Mouse (Mus musculus) brain, embryonic 18.5 days (tissue): ENCODE measurements around the gene Gpr18.

Experiments
- DNase-seq: peaks from one replicate; pipeline ENCODE4 v3.0.0-alpha.2; 2012; ENCODE audit warnings: low read depth, low spot score

Gpr18 gene

DNA sequence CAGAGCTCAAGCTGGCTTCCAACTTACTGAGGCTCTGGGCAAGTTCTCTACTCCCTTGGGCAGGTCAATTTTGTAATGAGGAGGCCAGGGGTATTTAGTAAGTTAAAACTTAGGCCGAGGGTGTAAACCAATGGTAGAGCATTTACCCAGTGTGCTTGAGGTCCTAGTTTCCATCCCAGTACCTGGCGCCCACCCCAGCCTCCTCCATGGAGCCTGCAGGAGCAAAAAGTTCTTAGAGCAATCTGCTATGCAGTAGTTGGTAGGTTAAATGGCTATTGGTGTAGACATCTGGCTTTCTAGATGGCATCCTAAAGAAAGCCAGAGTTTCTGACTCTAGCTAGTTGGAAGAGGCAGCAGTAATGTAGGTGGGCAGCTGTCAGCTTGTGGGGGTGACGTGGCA, 33.9 kb upstream of the Gpr18 start:
- DNase-seq = no peak

DNA sequence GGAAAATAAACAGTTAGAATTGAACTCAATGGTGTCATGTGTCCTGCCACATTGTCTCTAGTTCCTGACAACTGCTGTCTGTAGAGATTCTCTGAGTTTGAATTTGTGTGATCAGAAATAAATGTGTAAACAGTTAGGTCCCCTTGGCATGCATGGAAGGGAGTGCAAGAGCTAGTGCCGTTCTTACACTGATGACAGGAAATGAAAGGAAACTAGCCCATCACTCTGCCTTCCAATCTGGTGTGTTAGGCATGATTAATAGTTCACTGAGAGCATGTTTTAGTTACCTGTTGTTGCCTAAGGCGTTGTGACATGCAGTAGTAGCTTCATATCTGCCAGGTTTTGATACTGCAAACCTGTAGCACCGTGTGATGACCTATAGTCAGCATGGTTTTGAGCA, 32.4 kb upstream of the Gpr18 start:
- DNase-seq = no peak

DNA sequence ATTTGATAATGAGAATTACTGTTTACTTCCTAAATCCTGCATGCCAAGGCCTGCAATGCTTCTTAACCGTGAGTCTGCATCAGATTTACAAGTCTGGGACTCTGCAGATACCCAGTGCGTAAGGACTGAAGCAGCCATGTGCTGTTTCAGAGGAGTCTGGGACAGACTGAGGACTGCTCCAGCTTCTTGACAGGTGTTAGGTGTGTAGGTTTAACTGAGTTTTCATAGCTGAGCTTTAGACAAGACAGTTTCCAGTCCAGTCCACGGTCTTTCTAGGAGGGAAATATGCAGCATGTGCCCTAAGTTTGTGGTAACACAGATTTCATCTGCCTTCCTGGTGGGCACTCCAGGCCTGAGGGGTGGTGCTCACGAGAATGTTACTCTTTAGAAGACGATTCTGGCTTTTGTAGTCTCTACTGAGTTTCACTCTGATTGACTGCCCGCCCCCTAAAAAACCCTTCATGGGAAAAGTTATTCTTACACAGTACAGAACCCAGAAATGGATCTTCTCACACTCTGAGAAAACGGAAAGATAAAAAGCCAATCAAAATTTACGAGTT, 31.7 kb upstream of the Gpr18 start:
- DNase-seq = no peak

DNA sequence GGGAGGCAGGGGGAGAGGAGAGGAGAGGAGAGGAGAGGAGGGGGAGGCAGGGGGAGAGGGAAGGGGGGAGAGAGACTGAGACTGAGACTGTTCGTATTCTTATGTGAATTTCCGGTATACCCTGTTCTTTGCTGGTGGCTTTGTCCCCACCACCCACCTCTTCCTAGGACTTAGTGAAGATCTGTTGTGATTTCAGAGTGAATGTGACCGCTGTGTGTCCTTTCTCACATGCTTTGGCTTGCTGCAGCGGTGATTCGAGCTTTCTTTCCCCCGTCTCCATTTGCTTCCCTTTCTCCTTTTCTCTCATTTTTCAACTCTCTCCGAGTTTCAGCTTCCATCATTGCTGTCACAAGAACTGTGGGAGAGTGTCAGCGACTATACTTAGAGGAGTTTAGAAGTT, 31.1 kb upstream of the Gpr18 start:
- no peak for DNase-seq

DNA sequence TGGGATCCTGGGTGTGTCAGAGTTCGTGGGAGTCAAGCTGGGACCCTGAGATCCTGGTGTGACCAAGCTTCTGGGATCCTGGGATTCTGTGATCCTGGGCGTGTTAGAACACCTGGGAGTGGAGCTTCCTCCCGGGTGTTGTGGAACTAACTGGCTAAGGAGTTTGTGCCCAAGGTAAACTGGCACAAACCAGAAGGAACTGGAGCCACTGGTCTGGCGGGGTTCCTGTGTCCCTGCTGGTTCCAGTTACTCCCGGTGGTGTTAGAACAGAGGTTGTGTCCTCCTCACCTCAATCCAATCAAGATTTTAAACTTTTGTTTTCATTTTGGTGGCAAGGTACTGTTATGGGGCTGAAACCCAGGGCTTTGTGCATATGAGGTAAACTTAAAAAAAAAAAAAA, 30.6 kb upstream of the Gpr18 start:
- DNase-seq = no peak

DNA sequence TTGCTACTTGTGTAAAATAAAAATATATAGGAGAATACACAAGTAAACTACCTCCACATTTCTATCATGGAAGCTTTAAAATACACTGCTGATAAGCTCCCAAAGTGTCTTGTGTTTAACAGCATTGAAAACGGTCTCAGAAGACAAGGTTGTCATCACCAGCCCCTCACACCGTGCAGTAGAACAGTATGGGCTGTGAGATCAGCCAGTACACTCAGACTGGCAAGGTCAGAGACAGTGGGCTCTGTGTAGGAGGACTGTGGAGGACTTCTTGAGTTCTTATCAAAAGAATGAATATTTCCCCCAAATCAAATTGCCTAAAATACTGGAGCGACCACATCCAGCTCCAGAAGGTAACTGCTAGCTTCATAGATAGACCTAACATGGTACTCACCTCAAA, 24.0 kb upstream of the Gpr18 start:
- no peak for DNase-seq

DNA sequence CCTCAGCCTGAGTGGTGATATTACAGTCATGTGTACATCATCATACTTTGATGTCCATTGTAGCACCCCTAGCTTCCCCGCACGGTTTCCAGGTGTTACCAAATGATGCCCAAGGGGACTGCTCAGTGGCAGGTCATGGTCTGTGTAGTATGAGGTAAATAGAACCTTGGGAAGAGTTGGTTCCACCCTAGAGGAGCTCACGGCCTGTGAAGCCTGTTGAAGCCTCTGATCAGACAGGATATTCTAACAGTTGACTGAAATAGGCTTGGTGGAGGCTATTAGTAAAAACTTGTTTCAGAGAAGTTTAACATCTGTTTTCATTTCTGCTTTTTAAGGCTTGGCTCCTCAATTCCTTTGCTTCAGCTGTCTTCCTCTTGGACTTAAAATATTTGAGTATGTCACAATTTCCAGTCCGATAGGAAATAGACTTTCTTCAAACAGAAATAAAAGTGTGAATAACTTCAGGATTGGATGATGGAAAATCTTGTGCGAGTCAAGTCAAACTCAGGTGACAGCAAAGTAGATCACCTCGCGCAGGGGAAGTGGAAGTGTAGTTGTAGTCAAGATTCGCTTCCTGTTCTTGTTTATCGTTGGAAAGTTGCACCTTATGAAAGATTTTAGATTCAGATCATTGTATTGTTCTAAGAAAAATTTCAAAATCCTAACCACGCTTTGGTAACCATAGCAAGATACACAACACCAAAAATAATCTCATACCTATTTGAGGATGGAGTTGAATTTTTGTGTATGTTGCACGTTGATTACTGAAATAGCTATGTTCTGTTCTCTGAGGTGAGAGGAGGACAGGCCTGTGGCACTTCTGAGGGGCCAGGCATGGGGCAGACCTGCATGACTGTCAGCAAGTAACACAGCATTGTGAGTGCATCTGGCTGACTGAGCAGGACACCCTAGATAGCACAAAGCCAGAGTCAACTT, 22.9 kb upstream of the Gpr18 start:
- DNase-seq = no peak

DNA sequence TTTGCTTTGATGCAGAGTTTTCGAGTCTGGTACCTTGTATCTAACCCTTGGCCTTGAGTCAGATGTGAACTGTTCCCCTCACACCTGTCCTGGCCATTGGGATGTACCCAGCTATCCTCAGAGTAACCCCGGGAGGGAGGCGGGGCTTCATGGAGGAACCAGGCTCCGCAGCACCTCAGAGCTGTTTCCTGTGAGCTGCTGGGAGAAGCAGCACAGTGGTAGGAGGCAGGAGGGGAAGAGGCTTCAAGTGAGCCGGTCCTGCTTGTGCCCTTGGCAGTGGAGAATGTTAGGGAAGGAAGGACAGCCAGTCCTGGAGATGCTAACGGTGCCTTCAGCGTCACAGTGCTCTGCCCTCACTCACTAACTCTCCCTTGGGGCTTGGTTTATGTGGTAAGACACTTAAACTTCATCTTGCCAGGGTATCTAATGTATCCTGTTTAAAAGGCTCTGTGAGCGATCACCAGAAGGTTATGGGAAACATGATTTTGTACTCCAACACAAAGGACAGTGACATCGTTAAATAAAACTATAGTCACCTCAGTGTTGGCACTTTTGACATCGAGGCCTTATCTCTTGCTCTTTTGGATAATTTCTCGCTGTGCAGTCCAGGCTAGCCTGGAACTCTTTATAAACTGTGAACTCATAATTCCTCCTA, 22.1 kb upstream of the Gpr18 start:
- DNase-seq = no peak

DNA sequence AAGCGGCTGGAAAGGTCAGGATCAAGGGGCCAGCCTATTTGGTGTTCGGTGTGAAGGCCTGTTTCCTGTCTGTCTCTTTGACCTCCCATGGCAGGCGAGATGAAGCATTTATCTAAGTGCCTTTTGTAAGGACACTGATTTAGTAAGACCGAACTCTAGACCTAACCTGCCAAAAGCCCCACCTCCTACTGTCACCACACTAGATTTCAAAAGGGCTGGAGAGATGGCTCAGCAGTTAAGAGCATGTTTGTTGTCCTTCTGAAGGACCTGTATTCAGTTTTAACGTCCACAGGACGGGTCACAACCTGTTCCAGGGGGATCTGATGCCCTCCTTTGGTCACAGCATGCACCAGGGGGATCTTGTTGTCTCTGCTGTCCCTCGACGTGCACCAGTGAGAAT, 21.3 kb upstream of the Gpr18 start:
- DNase-seq = no peak

DNA sequence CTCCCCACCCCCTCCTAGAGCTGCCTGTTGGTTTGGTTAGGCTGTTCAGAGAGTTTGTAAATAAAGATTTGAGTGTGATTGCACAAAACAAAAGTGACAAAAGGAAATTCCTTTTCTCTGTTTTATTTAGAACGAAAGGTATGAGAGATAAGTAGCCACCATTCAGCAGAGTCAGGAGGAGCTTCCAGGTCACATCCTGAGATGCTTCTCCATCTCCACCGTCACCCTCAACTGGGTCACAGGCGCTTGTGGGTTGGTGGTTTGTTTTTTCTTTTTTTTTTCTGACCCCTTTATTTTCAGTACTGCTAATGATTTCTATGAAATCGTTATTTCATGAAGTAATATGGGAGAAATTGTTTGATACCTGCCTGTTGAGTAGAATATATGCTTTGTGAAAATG, 20.8 kb upstream of the Gpr18 start:
- no peak for DNase-seq

DNA sequence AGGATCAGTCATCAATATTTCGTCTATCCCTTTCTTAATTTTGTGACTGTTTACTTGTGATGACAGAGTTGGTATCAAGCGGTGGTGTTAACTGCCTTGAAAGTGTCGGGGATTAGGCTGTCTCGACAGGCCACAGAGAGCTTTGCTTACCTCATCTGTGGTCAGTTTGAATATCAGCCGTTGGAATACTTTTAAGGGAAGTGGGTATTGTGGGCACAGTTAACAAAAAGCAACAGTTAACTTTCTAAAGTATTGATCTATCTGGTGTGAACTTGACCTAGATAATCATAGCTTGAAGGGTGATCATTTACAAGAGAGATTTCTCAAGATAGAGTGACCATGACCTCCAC, 19.0 kb upstream of the Gpr18 start:
- no peak for DNase-seq

DNA sequence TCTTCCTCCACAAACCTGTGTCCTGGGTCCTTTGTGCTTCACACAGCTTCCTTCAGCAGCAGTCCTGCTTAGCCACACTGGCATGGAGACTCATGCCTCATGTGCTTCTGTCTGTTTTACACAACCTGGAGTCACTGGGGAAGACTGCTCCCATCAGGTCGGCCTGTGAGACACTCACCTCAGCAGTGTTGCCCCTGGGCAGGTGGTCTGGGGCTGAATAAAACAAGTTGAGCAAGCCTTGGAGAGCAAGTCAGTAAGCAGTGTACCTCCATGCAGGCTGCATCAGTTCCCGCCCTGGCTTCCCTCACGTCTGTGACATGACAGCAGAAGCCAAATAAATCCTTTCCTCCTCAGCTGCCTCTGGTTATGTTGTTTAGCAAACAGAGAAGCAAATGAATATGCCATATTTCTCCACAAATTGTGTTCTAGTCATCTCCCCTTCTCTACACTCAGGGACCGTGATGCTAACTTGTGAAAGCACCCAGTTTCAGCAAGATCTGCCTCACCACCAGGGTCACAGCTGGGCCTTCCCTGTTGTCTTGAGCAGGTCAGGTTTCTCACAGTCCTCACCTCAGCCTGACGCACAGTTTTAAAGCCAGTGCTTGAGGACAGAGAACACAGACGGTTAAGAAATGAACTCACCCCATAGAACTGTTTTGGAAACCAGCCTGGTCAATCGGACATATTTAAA, 18.5 kb upstream of the Gpr18 start:
- no peak for DNase-seq

DNA sequence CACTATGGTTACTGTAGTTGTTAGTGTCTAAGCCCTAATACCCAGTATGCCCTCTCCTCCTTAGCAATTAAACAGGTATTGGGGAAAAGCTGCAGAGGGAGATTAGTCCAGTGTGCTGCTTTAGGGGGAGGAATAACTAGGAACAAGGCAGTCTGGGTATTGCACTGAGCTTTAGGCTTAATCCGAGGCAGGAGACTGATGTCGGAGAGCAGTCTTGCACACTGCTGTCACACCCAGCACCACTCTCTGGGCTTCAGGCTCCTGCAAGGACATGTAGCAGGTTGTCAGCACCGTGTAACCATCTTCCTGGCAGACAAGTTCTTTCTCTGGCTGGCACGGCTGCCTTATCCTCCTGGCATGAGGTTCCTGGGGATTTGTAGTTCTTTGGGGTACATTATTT, 16.6 kb upstream of the Gpr18 start:
- DNase-seq = no peak

DNA sequence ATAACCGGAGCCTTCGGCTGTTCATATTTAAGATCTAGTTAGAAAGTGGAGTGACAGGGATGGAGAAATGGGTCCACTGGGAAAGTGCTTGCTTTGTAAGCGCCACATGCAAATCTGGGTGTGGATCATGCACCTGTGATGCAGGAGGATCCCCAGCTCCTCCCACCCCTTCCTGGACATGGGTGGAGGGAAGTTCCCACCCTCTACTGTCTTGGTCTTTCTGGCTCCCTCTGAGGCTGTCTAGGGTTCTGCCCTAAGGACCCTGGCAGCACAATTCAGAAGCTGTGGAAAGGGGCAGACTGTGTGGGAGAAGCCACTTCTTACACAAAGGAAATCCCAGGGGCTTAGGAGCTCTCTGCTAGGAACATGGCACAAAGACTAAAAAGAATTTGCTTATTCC, 16.0 kb upstream of the Gpr18 start:
- DNase-seq = no peak

DNA sequence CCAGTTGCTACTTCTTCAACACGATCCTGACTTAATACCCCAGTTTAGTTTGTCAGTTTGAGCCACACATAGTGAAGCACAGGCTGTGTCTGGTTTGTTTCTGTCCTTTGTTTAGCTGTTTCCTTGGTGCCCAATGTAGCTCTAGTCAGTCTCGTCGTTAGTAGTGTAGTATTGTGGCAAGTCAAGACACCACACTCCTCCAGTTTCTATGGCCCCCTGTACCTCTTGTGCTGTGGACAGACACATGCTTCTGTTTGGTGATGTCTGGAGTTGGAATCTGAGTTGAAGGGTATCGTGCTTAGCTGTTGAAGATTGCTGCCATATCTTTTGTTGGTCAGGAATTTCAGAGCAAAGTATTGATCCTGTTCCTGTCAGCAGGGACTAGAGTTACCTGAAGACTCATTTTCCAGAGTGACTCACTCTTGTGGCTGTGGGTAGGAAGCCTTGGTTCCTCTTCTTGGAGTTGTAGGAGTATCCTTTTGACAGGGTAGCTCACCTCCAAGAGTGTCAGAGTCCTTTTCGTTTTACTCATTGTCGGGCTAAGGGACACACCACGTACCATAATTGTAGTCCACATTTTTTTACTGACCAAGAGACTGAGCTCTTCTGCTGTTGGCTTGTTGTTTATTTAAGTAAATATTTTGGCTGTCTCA, 15.3 kb upstream of the Gpr18 start:
- DNase-seq = no peak

DNA sequence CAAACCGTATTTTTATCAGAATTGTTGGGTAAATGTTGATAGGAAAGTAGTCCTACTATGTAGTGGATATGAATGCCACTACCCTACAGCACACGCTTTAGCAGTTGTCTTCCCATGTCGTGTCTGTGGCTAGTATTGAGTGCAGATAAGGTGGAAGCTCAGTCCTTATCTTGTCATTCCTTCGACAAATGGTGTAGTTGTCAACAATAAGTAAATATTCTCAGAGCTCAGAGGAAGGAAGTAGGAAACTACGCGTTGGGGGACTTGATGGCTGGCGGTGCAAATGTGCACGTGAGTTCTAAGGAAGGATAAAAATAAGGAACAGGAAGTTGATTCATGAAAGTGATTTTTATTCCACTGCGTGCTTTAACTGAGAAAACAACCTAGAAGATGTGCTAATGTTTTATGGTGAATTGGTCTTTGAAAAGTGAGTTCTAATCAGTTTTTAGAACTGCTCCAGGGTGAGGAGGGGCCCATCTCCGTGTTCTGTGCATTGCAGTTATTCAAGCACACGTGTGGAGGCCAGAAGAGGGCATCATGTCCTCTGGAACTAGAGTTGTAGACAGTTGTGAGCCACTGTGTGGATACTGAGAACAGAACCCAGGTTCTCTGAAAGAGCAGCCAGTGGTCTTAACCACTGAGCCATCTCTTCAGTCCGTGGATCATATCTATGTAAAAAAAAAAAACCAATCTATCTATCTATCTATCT, 13.8 kb upstream of the Gpr18 start:
- DNase-seq = no peak

DNA sequence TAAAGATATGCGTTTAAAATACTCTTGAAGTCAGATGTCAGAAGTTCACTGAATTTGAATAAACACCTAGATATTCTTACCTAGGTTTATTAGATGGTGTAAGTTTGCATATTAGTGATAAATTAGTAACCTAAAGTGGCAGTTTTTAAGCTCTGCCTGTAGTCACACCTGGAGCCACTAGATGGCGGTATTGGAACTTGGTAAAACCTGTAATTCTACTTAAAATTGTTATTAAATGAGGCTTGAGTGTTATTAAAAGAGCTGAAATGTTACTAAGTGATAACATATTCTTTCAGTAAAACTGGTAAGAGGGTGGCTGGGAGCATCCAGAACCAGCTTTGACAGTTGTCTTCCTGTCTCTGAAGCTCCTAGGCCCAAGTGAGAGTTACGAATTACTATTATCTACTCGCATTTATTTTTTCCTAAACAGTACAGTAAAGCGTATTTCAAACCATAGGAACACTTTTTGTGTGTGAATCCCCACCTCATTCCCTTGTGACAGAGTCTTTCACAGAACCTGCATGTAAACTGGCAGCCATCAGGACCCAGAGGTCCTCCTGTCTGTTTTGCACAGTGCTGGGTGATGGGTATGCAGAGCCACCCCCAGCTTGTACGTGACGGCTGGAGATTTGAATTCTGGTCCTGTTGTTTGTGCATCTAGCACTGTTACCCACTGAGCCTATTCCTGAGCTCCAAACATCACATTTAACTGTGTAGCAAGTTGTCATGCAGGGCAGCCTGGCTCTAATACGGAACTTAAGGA, 13.0 kb upstream of the Gpr18 start:
- DNase-seq = peak; percentile 32

DNA sequence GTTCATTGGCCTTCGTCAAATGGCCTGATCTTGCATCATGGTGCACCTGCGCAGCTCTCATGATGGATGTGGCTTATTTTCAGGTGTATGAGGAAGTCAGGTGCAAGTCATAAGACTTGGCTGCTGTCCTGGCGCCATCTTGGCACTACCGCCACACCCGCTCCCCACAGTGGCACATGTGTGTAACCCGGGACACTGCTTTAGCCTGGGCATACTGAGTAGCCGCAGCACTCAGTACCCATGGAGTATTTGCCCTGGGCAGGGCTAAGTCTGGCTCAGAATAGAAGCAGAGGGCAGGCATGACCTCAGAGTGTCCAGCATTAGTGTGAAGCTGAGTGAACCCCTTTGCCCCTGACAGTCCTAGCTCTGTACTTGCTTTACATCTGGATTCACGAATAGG, 11.9 kb upstream of the Gpr18 start:
- no peak for DNase-seq

DNA sequence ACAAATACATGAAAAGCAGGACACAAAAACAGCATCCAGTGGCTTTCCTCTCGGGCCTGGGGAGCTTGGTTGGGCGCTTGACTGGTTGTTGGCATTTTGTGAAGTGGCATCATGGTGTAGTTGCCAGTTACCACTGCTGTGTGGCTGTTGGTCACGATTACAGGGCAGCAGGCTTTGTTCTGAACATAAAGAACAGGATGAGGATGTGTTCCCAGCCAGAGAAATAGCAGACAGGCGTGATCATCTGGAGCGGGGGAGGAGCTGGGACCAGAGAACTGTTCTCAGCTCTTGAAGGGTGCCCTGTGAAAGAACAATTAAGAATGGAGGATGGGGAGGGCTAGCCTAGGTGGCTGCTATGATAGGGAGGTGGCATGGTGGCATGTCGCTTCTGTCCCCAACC, 11.3 kb upstream of the Gpr18 start:
- no peak for DNase-seq

DNA sequence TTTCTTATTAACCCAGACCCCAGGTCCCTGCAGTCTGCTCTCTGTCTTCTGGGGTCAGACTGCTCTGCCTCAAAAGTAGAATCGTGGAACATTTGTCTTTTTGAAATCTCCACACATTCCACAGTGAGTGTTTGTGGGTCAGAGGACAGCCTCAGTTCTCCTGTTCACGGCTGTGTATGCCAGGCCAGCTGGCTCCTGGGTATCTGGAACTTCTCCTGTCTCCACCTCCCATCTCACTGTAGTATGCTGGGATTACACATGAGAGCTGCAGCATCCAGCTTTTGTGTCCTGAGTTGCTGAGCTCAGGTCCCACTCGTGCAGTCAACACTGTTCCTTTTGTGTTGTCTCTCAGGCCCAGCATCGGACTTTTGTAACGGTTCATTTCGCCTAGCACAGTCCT, 9.3 kb upstream of the Gpr18 start:
- DNase-seq = no peak

DNA sequence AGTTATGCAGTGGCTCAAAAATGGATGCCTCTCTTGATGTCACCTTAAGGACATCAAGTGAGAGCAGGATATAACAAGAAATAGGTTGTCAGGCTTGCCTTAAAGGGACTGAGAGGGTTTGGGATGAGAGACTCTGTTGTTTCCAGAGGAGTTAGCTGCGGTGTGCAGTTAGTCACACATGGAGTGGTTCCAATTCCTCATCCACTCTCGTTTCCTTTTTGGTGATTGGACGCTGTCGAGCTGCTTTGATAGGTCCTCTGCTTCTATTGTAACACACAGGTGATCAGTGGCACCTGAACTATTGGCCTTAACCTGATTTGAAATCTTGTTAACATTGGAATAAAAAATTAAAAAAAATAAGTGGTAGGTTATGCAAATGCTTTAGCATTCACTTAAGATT, 7.2 kb upstream of the Gpr18 start:
- no peak for DNase-seq
